In the genomic region with DNA sequence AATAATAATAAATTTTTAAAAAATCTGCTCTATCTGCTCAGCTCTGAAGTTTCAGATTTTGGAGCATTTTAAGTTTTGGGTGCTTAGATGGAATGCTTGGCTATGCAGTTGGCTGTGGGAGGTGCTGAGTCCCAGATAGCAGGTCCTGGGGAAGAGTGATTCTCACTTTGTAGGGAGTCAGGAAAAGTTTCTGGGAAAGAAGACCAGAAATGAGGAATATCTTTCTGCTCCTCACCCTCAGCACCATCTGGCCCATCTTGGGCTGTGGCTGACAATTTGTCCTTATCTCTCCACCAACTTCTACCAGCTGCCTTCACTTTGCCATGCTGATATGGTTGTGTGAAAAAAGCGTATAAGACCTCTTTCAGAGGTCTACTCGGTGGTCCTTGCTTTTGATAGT, we compare ENCODE assay signal across 10 mouse cellular contexts.
"Had no signal": no experiment of that assay in that cellular context is flagged by ENCODE, and none has a peak within 500 bp of the region (broad histone marks: within the 10 kb centered on the region; RNA-seq: fewer than 3 reads in every experiment).

No protein-coding gene starts in this region.

- DNase-seq: kidney, adult 2 months; kidney, postnatal 25 days; layer of hippocampus, adult 9-11 months; liver, embryonic 13.5 days; lung, adult 2 months; lung, postnatal 14 days; lung, postnatal 4 days; midbrain, embryonic 14.5 days; right cerebral cortex, postnatal 4 days; thymus, postnatal 25 days had no signal
